Mouse (Mus musculus): ENCODE measurements around the gene Prr19.
"Not testable (repeated sequence)": the region's sequence is repeated elsewhere in the genome, so short reads cannot be mapped to it uniquely, and the experiment has no call there.

The Prr19 gene

DNA sequence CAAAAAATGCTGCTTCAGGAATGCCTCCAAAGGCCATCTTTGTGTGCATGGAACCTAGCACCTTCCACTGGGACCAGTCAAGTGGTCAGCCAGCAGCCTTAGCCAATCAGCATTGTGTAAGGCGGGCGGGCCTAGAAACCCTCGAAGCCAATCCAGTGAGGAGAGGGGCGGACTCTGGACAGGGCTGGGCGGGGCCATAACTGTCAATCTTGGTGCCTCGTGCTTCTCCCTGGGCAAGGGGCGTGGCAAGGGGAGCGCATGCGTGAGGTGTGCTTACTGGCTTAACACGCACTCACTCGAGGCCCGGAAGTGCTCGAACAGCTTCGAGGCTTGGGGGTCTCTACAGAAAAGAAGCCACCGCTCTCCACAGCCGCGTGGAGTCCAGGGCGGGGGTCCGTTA is at the start of gene Prr19:
Prr19 (plus strand) TSS at position 349 of the 400 bp plus-strand sequence.
- no peak for DNase-seq (ENCODE audit: low spot score in 2 of 2)

DNA sequence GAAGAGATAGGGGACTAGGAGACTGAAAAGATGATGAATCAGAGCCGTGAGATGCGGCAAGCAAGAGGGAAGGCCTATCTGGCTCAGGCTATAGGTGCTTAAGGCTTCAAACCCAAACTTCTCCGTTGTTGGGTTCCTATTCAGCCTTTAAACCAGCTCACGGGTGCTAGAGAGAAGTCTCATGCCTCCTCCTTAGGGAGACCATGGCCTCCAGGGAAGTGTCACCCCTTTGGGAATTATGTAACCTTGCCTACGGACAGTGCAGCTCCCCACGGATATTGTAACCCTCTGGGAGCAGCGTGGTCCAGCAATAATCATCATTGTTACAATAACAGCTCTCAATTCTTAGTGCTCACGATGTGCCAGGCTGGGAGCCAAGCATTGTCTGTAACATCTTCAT is 49.4 kb upstream of the Prr19 start:
- DNase-seq (ENCODE audit: low spot score in 2 of 2): no peak

DNA sequence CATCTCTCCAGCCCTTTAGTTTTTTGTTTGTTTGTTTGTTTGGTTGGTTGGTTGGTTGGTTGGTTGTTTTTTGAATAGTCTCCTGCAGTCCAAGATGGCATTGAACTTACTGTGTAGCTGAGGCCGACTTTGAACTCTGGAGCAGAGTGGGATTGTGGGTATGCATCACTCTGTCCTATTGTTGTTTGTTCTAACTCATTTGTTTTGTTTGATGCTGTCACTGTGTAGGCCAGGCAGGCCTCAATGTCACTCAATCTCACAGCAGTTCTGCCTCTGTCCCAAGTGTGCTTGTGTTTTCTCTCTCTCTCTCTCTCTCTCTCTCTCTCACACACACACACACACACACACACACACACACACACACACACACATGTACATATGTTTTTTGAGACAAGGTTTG is 39.3 kb upstream of the Prr19 start:
- DNase-seq (ENCODE audit: low spot score in 2 of 2): no peak

- DNase-seq (ENCODE audit: low spot score in 2 of 2): no peak
These were observed 37.0 kb upstream of the Prr19 start for GRCm38 (mm10) chr7:25263968-25264870.

DNA sequence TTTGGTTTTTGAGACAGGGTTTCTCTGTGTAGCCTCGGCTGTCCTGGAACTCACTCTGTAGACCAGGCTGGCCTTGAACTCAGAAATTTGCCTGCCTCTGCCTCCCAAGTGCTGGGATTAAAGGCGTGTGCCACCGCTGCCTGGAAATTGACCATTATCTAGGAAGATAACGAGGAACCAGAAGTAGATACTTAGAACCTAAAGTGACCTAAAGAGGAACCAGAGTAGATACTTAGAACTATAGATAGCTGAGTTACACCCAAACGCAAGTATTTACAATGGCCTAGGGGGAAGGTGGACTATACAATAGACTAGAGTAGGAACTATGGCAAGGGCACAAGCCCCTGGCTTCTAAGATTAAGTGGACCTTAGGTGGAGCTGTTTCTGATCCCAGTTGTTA is 35.5 kb upstream of the Prr19 start:
- not testable (repeated sequence) for DNase-seq (ENCODE audit: low spot score in 2 of 2)

GRCm38 (mm10) chr7:25266180-25266962 is 34.8 kb upstream of the Prr19 start:
- peak in 1 of 2 experiments; percentile 14 for DNase-seq (ENCODE audit: low spot score in 2 of 2)

DNA sequence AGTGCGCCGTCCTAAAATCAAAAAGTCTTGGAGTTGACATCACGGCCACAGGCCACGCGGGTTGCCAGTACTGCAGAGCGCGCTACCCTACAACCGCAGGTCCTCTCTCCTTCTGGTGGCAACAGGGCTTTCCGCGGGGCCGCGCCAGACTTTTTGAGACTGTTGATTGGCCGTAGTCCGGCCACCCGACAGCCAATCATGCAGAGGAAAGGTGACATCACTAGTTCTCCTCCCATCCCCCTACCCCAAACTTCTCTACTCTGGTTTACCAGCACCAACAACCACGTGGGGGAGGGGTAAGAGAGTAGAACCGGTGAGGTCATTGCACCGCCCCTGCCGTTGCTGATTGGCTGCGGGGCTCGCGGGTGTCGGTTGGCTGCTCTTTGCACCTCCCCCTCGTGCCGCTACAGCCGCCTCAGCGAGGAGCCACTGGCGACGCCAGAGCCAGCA is 33.9 kb upstream of the Prr19 start, which contains the start of gene Cic:
Cic (plus strand) TSS at position 404 of the 450 bp plus-strand sequence.
- peak; percentile 99 to 100 for DNase-seq (ENCODE audit: low spot score in 2 of 2)

DNA sequence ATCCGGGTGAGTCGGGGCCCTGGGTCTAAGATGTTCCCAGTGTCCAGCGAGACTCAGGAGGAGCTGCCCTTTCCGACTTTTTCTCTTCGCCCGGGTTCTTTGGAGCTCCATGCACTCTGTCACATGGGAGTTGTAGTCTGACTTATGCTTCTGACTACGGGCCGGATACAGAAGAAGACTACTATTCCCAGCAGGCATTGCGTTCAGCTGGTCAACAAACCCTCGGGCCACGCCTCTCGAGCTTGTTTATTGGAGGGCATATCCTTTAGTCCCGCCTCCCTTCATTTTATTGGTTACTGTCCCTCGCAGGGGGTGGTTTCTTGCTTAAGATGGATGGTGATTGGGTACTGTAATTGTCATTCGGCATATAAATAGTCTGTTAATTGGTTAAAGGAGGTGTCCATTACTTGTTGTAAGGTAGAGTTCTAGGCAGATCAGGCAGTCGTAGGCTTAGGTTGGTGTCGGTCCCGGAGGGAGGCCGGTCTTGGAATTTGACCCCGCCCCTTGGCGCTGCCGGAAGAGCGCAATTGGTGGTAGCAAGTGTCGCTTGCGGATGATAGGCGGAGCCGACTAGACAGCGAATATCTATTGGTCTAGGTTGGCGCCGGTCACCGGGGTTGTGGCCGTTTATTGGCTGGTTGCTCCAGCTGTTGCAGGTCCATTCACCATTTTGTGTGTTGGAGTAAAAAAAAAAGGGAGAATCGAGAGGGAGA is 33.3 kb upstream of the Prr19 start:
- DNase-seq (ENCODE audit: low spot score in 2 of 2): peak; percentile 100

- DNase-seq (ENCODE audit: low spot score in 2 of 2): no peak
These were observed 32.6 kb upstream of the Prr19 start for GRCm38 (mm10) chr7:25268588-25268987.

DNA sequence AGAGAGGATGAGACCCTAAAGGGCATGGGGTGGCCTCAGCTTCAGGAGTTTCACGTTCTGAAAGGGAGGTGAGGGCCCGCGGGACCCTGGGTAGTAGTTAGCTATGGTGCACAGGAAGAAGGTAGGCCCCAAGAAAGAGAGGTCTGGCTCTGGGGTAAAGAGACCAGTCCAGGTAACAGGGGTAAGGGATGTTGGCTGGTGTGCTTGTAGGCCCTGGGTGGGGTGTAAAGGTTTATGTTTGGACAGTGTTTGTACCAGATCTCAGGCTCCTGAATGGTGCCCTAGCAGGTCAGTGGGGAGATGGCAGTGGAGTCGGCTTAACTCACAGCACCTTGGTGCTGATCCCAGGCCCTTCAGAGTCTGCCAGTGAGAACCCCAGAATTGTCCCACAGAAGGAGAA is 32.2 kb upstream of the Prr19 start:
- DNase-seq (ENCODE audit: low spot score in 2 of 2): peak in 1 of 2 experiments; percentile 21

DNA sequence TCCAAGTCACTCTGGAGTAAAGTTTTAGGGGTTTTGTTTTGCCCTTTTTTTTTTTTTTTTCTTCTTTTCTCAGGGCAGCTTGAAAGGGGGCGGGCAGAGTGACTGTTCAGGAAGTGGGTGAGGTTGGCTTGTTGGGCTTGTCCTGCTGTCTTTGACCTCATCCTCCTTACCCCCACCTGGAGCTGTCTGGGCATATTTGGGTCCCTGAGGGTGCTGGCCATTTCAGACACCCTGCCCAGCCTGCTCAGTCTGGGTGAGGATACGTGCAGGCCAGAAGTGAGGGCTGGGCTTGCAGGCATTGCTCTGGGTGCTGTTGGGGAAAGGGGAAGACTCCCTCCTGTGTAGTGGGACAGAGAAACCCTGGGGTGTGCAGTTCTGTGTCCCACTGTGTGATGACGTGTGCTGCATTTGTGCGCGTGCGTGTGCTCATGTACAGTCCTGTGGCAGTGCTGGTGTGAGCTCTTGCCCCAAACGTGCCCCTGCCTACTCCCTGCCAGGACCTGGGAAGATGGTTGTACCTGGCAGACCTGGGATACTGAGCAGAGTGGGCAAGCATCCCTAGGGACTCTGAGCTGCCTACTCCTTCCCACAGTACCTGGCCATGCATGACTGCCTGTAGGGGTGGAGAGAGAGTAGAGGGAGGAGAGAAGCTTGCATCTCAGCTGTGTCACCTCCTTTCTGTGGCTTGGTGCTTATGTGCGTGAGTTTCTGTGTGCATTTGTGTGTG is 31.5 kb upstream of the Prr19 start:
- peak in 1 of 2 experiments; percentile 54 for DNase-seq (ENCODE audit: low spot score in 2 of 2)

DNA sequence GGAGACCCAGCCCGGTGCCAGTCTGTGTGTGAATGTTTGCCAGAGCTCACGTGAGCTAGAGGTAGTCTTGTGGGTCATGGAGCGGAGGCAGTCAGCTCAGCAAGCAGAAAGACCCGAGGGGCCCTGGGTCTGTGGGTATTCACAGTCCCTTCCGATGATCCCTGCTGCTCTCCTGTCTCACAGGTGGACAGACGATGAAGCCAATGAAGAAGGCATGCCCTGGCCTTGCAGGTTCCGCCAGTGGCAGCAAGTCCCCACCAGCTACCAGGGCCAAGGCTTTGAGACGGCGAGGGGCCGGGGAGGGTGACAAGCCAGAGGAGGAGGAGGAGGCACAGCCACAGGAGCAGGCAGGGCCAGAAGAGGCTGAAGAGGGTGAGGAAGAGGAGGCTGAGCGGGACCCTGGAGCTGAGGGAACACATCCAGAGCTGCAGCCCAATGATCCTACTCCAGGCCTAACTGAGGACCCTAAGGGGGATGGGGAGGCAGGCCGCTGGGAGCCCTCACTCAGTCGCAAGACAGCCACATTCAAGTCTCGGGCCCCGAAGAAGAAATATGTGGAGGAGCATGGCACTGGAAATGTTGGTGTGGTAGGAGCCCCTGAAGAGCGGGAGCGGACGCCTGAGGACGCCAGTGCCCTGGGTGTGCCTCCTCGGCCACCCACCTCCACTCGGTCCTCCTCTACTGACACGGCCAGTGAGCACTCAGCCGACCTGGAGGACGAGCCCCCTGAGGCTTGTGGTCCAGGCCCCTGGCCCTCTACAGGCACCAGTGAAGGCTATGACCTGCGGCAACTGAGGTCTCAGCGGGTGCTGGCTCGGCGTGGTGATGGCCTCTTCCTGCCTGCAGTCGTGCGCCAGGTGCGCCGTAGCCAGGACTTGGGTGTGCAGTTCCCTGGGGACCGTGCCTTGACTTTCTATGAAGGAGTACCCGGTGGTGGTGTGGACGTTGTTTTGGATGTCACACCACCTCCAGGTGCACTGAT is 30.3 kb upstream of the Prr19 start:
- peak in 1 of 2 experiments; percentile 7 for DNase-seq (ENCODE audit: low spot score in 2 of 2)

DNA sequence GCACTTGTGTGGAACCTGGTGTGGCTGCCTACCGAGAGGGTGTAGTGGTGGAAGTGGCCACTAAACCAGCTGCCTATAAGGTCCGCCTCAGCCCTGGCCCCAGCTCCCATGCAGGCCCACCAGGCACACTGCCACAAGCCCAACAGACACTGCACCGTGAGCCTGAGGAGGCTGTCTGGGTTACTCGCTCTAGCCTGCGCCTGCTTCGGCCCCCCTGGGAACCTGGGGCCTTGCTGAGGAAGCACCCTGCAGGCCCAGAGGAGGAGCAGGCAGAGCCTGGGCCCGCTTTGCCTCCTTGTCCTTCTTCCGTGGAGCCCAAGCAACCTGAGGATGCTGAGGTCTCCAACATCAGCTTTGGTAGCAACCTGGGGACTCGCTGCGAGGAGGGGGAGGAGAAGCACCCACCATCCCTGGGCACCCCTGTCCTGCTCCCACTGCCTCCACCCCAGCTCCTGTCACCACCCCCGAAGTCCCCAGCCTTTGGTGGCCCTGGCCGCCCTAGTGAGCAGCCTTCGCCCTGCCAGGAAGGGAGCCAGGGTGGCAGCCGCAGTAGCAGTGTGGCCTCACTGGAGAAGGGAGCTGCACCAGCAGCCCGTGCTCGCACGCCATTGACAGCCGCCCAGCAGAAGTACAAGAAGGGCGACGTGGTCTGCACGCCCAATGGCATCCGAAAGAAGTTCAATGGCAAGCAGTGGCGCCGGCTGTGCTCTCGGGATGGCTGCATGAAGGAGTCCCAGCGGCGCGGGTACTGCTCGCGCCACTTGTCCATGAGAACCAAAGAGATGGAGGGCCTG is 29.4 kb upstream of the Prr19 start:
- DNase-seq (ENCODE audit: low spot score in 2 of 2): no peak

GRCm38 (mm10) chr7:25272445-25273258 is 28.6 kb upstream of the Prr19 start:
- DNase-seq (ENCODE audit: low spot score in 2 of 2): no peak

DNA sequence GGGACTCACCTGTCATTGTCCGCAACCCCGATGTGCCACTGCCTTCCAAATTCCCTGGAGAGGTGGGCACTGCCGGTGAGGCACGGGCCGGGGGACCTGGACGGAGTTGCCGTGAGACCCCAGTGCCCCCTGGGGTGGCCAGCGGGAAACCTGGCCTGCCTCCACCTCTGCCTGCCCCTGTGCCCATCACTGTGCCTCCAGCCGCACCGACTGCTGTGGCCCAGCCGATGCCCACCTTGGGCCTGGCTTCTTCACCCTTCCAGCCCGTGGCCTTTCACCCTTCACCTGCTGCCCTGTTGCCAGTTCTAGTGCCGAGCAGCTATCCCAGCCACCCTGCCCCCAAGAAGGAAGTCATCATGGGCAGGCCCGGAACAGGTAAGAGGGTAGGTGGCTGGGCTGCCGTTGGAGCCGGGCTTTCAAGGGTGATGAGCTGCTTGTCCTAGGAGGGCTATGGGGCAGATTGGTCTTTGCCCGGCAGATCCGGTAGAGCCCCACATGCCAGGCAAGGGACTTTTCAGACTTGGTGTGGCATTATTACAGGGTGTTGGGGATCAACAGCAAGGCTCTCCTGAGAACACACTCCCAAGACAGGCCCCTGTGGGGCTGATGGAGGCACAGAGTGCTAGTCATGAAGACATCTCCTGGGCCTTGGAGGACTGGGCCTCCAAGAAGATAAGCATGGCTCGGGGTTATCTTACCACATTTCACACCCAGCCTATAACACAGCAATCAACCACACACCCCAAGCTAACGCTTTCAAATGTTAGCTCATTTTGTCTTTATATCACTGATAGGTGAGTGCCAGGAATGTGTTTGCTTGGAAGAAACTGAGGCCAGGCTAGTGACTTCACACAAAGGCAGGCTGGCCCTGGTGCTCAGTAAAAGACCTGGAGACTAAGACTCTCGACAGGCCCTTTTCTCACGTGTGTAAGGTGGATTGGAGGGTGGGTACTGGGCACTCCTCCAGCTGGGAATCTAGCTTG is 27.7 kb upstream of the Prr19 start:
- DNase-seq (ENCODE audit: low spot score in 2 of 2): peak in 1 of 2 experiments; percentile 28

- DNase-seq (ENCODE audit: low spot score in 2 of 2): peak in 1 of 2 experiments; percentile 38
These were observed 26.6 kb upstream of the Prr19 start for GRCm38 (mm10) chr7:25274571-25274970.

GRCm38 (mm10) chr7:25274996-25275395 is 26.2 kb upstream of the Prr19 start:
- no peak for DNase-seq (ENCODE audit: low spot score in 2 of 2)
